Mouse (Mus musculus) stomach, embryonic 16.5 days (tissue): Measurements from ENCODE around the gene Il31ra. TPM values are rescaled to one million over a fixed set of nuclear protein-coding genes. Genes with fewer than 3 reads are reported as not detected.

Experiments used
- ATAC-seq: fragments of 200-750 bp; cut with Nextera tagmentation; 2 replicates; pipeline ENCODE4 v1.8.0; 2017; ENCODE audit warnings: moderate number of reproducible peaks, moderate TSS enrichment; ENCODE audit not compliant: insufficient read depth, low FRiP score
- H3K27ac ChIP-seq: fragments of 300-500 bp; sonication (generic); 2 replicates; pipeline ENCODE4 v1.5.1; 2014; ENCODE audit warnings: low read length
- H3K27me3 ChIP-seq: fragments of 300-500 bp; sonication (generic); 2 replicates; pipeline ENCODE4 v1.6.1; 2014; ENCODE audit warnings: low read length, control low read depth, mixed read lengths; ENCODE audit not compliant: control insufficient read depth, insufficient read depth
- H3K36me3 ChIP-seq: fragments of 300-500 bp; sonication (generic); 2 replicates; pipeline ENCODE4 v1.6.1; 2014; ENCODE audit warnings: low read length; ENCODE audit not compliant: control insufficient read depth, insufficient read depth
- H3K4me1 ChIP-seq: fragments of 300-500 bp; sonication (generic); 2 replicates; pipeline ENCODE4 v1.6.1; 2014; ENCODE audit warnings: low read length, control low read depth, mixed read lengths; ENCODE audit not compliant: control insufficient read depth, insufficient read depth
- H3K4me2 ChIP-seq: fragments of 300-500 bp; sonication (generic); 2 replicates; pipeline ENCODE4 v1.6.1; 2014; ENCODE audit warnings: low read depth, low read length, mixed read lengths
- H3K4me3 ChIP-seq: fragments of 300-500 bp; sonication (generic); replicated peaks from 2 replicates; pipeline ENCODE4 v1.5.1; 2014; ENCODE audit warnings: mild to moderate bottlenecking, low read length
- H3K9ac ChIP-seq: fragments of 300-500 bp; sonication (generic); 2 replicates; pipeline ENCODE4 v1.6.1; 2014; ENCODE audit warnings: low read length
- H3K9me3 ChIP-seq: fragments of 300-500 bp; sonication (generic); replicated peaks from 2 replicates; pipeline ENCODE4 v1.6.1; 2016; ENCODE audit warnings: low read length, control low read depth; ENCODE audit not compliant: control insufficient read depth
- WGBS: fragments of 180-500 bp; shearing (Covaris S2); extraction: QIAGEN DNeasy Blood & Tissue Kit; methylation state at CpG from one replicate; pipeline ENCODE4 v1.1.7; 2014; 5-methylcytosine and 5-hydroxymethylcytosine counted together
- polyA plus RNA-seq: library from polyadenylated mRNA; unstranded; fragments of >200 nt; fragmentation: Nextera tagmentation; extraction: Ambion mirVana; gene quantifications from 2 replicates; pipeline ENCODE4 v1.2.1, GENCODE M21; 2015

Gene Il31ra
- polyA plus RNA-seq, 1 experiment from 2014 or later, result 0.09 TPM

GRCm38 (mm10) chr13:112608606-112609005, 14.4 kb upstream of the Il31ra start:
- Histone ChIP-seq H3K4me3 (no peak overlapping the region), H3K36me3 (no peaks in the 10 kb centered on the region), H3K27me3 (no peaks in the 10 kb centered on the region), H3K9ac (no peak overlapping the region), H3K9me3 (no peaks in the 10 kb centered on the region), H3K4me1 (no peaks in the 10 kb centered on the region), H3K4me2 (no peak overlapping the region), H3K27ac (no peak overlapping the region)
- ATAC-seq, result no peak
- 83% methylated on average over 3 of the region's 3 CpGs for WGBS

- H3K4me3 ChIP-seq, result no peak overlapping the region
- H3K9ac ChIP-seq, result no peak overlapping the region
- H3K9me3 ChIP-seq, result no peaks in the 10 kb centered on the region
- no peak overlapping the region for H3K4me2 ChIP-seq
- H3K4me1 ChIP-seq, result no peaks in the 10 kb centered on the region
- WGBS, result 58% methylated on average over 4 of the region's 4 CpGs
- H3K27ac ChIP-seq, result no peak overlapping the region
- H3K36me3 ChIP-seq, result no peaks in the 10 kb centered on the region
- no peak for ATAC-seq
- no peaks in the 10 kb centered on the region for H3K27me3 ChIP-seq
Measured at GRCm38 (mm10) chr13:112604411-112604810, 10.3 kb upstream of the Il31ra start.

- Histone ChIP-seq H3K27ac (no peak overlapping the region), H3K4me3 (no peak overlapping the region)
- WGBS, result 88% methylated on average over 1 of the region's 1 CpGs
Measured at GRCm38 (mm10) chr13:112603839-112604238, 9.7 kb upstream of the Il31ra start.

GRCm38 (mm10) chr13:112602607-112603006, 8.4 kb upstream of the Il31ra start:
- H3K27me3 ChIP-seq, result no peaks in the 10 kb centered on the region
- no peak overlapping the region for H3K4me2 ChIP-seq
- no peaks in the 10 kb centered on the region for H3K36me3 ChIP-seq
- 73% methylated on average over 2 of the region's 2 CpGs for WGBS
- H3K4me1 ChIP-seq, result no peaks in the 10 kb centered on the region
- no peak overlapping the region for H3K9ac ChIP-seq
- H3K27ac ChIP-seq, result no peak overlapping the region
- no peak overlapping the region for H3K4me3 ChIP-seq
- ATAC-seq, result no peak
- H3K9me3 ChIP-seq, result no peaks in the 10 kb centered on the region

More at GRCm38 (mm10) chr13:112603839-112604238, 9.7 kb upstream of the Il31ra start:
- no peak for ATAC-seq
- no peaks in the 10 kb centered on the region for H3K36me3 ChIP-seq
- H3K27me3 ChIP-seq, result no peaks in the 10 kb centered on the region
- H3K4me1 ChIP-seq, result no peaks in the 10 kb centered on the region
- no peak overlapping the region for H3K4me2 ChIP-seq
- H3K9me3 ChIP-seq, result no peaks in the 10 kb centered on the region
- H3K9ac ChIP-seq, result no peak overlapping the region

GRCm38 (mm10) chr13:112590254-112590653, 3.9 kb downstream of the Il31ra start:
- Histone ChIP-seq H3K4me3 (no peak overlapping the region), H3K36me3 (no peaks in the 10 kb centered on the region), H3K4me1 (no peaks in the 10 kb centered on the region), H3K9ac (no peak overlapping the region), H3K27ac (no peak overlapping the region), H3K4me2 (no peak overlapping the region), H3K9me3 (no peaks in the 10 kb centered on the region), H3K27me3 (no peaks in the 10 kb centered on the region)
- 29% methylated on average over 2 of the region's 2 CpGs for WGBS
- ATAC-seq, result no peak

- ATAC-seq, result no peak
- H3K4me3 ChIP-seq, result no peak overlapping the region
- no peaks in the 10 kb centered on the region for H3K9me3 ChIP-seq
- H3K27me3 ChIP-seq, result no peaks in the 10 kb centered on the region
- H3K4me2 ChIP-seq, result no peak overlapping the region
- no peak overlapping the region for H3K9ac ChIP-seq
- H3K4me1 ChIP-seq, result no peaks in the 10 kb centered on the region
- no peak overlapping the region for H3K27ac ChIP-seq
- H3K36me3 ChIP-seq, result no peaks in the 10 kb centered on the region
Measured at GRCm38 (mm10) chr13:112589625-112590024, 4.5 kb downstream of the Il31ra start.

GRCm38 (mm10) chr13:112584556-112585237, 9.5 kb downstream of the Il31ra start:
- Histone ChIP-seq H3K36me3 (no peaks in the 10 kb centered on the region), H3K4me1 (no peaks in the 10 kb centered on the region), H3K9me3 (no peaks in the 10 kb centered on the region), H3K4me2 (no peak overlapping the region), H3K27me3 (no peaks in the 10 kb centered on the region), H3K9ac (no peak overlapping the region), H3K4me3 (no peak overlapping the region), H3K27ac (no peak overlapping the region)
- 47% methylated on average over 7 of the region's 7 CpGs for WGBS
- ATAC-seq, result no peak

GRCm38 (mm10) chr13:112582291-112582690, 11.9 kb downstream of the Il31ra start:
- no peak overlapping the region for H3K27ac ChIP-seq

GRCm38 (mm10) chr13:112581796-112582195, 12.4 kb downstream of the Il31ra start:
- H3K9me3 ChIP-seq, result no peaks in the 10 kb centered on the region
- no peak overlapping the region for H3K27ac ChIP-seq
- H3K27me3 ChIP-seq, result no peaks in the 10 kb centered on the region
- no peak for ATAC-seq
- no peak overlapping the region for H3K9ac ChIP-seq
- H3K4me2 ChIP-seq, result no peak overlapping the region
- no peak overlapping the region for H3K4me3 ChIP-seq
- no peaks in the 10 kb centered on the region for H3K4me1 ChIP-seq
- WGBS, result 90% methylated on average over 3 of the region's 3 CpGs
- H3K36me3 ChIP-seq, result no peaks in the 10 kb centered on the region

More at GRCm38 (mm10) chr13:112582291-112582690, 11.9 kb downstream of the Il31ra start:
- Histone ChIP-seq H3K36me3 (no peaks in the 10 kb centered on the region), H3K27me3 (no peaks in the 10 kb centered on the region), H3K9ac (no peak overlapping the region), H3K4me3 (no peak overlapping the region), H3K4me2 (no peak overlapping the region), H3K4me1 (no peaks in the 10 kb centered on the region), H3K9me3 (no peaks in the 10 kb centered on the region)
- 79% methylated on average over 8 of the region's 8 CpGs for WGBS
- ATAC-seq, result no peak
